Mouse (Mus musculus) liver, embryonic 14.5 days (tissue): Measurements from ENCODE around the gene Irf2bp2. TPM values are rescaled to one million over a fixed set of nuclear protein-coding genes. Genes with fewer than 3 reads are reported as not detected.

Experiments used
- ATAC-seq: fragments of 200-750 bp; cut with Nextera tagmentation; 2 replicates; pipeline ENCODE4 v1.8.0; 2017; ENCODE audit warnings: moderate number of reproducible peaks, mild to moderate bottlenecking, moderate library complexity; ENCODE audit not compliant: insufficient read depth
- DNase-seq, 3 experiments: peaks; one replicate each; pipeline ENCODE4 v3.0.0-alpha.2; 2012 to 2013; ENCODE audit warnings: low read depth in 3 of 3, low spot score in 3 of 3
- H3K27ac ChIP-seq: fragments of 300-500 bp; sonication (generic); 2 replicates; pipeline ENCODE4 v1.5.1; 2014; ENCODE audit warnings: moderate library complexity, mild to moderate bottlenecking, control low read depth, inconsistent platforms
- H3K27me3 ChIP-seq: fragments of 300-500 bp; sonication (generic); 2 replicates; pipeline ENCODE4 v1.6.1; 2014; ENCODE audit warnings: mild to moderate bottlenecking, low read length, moderate library complexity; ENCODE audit not compliant: control insufficient read depth, insufficient read depth
- H3K36me3 ChIP-seq: fragments of 300-500 bp; sonication (generic); replicated peaks from 2 replicates; pipeline ENCODE4 v1.6.1; 2014; ENCODE audit warnings: low read depth; ENCODE audit not compliant: control insufficient read depth, insufficient read depth
- H3K4me1 ChIP-seq, 2 experiments: fragments of 200-500 bp in 1 of 2; fragments of 300-500 bp in 1 of 2; sonication (generic) in 1 of 2; replicated peaks; 2 replicates each; pipeline ENCODE4 v1.6.1; 2012 to 2014; ENCODE audit warnings: antibody characterized with exemption in 1 of 2, inconsistent platforms in 1 of 2, low read length in 1 of 2; ENCODE audit not compliant: control insufficient read depth in 2 of 2, insufficient read depth in 2 of 2
- H3K4me2 ChIP-seq: fragments of 300-500 bp; sonication (generic); 2 replicates; pipeline ENCODE4 v1.6.1; 2014; ENCODE audit warnings: low read depth, mild to moderate bottlenecking, control low read depth, moderate library complexity
- H3K4me3 ChIP-seq, 2 experiments: fragments of 200-500 bp in 1 of 2; fragments of 300-500 bp in 1 of 2; sonication (generic) in 1 of 2; 2 replicates each; pipeline ENCODE4 v1.5.1; 2012 to 2014; ENCODE audit warnings: low read depth in 2 of 2, low read length in 2 of 2, mild to moderate bottlenecking in 2 of 2, control low read depth in 1 of 2, inconsistent platforms in 1 of 2, moderate library complexity in 1 of 2; ENCODE audit not compliant: insufficient read depth in 1 of 2
- H3K9ac ChIP-seq: fragments of 300-500 bp; sonication (generic); replicated peaks from 2 replicates; pipeline ENCODE4 v1.6.1; 2014; ENCODE audit warnings: mild to moderate bottlenecking, control low read depth, moderate library complexity
- H3K9me3 ChIP-seq: fragments of 300-500 bp; sonication (generic); 2 replicates; pipeline ENCODE4 v1.6.1; 2016; ENCODE audit warnings: low read length, mixed read lengths; ENCODE audit not compliant: control insufficient read depth
- CTCF ChIP-seq: IDR thresholded peaks from 2 replicates; pipeline ENCODE4 v1.5.1; 2016; ENCODE audit warnings: antibody characterized with exemption, low read depth, control low read depth
- EP300 ChIP-seq: IDR thresholded peaks from 2 replicates; pipeline ENCODE4 v1.6.1; 2016; ENCODE audit warnings: antibody characterized with exemption, low read depth
- WGBS: fragments of 180-500 bp; shearing (Covaris S2); extraction: QIAGEN DNeasy Blood & Tissue Kit; methylation state at CpG from one replicate; pipeline ENCODE4 v1.1.7; 2014; ENCODE audit not compliant: insufficient replicate concordance; 5-methylcytosine and 5-hydroxymethylcytosine counted together
- polyA plus RNA-seq, 2 experiments: library from polyadenylated mRNA; depleted of rRNA in 1 of 2; stranded (reverse) in 1 of 2; unstranded in 1 of 2; fragments of >200 nt; fragmentation: Nextera tagmentation in 1 of 2; extraction: Ambion mirVana in 1 of 2; gene quantifications; 2 replicates each; pipeline versions ENCODE4 v1.2.1 to v1.2.3; 2012 to 2014

Irf2bp2 gene
- polyA plus RNA-seq, 2 experiments = 2.8 to 10.9 TPM

DNA sequence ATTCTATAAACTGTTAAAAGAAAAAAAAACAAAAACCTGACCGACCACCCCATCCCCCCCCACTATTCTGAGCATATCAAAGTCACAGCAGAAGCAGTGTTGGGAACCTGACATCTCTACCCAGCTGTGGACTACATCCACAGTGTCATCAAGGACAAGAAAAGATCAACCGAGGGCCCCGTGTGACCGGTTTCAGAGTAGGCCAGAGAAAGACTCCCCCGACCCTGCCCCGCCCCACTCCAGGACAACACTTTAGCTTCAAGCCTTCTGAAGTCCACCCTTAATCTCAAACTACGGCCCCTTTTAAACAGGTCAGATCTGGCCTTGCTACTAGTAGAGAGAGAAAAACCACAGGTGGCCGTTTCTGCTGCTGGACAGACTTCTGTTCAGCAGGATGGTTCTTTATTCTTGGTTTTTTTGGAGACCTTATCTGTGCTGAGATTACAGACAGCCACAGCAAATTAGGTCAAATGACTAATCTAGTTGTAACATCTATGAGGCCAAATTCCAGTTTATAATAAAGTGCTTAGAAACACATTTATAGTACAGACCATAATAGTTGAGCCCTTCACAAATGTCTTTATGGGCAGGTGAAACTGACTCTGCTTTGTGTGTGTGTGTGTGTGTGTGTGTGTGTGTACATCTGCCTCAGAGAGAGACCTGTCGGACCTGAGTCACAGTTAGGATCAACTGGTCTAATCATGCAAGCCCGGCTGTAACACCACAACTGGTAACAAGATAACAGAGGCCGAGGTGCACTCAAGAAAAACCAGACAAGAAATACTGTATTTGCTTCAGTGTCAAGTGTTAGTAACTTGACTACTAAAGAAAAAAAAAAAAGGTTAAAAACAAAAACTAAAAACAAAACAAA, 4.9 kb downstream of the Irf2bp2 start:
- peaks cover 14 to 31% of the 10 kb centered on the region in 2 experiments for H3K4me1 ChIP-seq
- peak; percentile 46 for ATAC-seq
- peak; percentile 75 to 79 (median 76) for DNase-seq
- H3K27me3 ChIP-seq = no peaks in the 10 kb centered on the region
- peak overlapping the region; percentile 85 for H3K27ac ChIP-seq
- 2% methylated on average over 11 of the region's 11 CpGs for WGBS
- H3K9ac ChIP-seq = peak overlapping the region; percentile 64
- no peaks in the 10 kb centered on the region; the same call in 1 of the 2 replicates for H3K36me3 ChIP-seq
- TF ChIP-seq CTCF = no peak
- TF ChIP-seq EP300 = peak; percentile 86
- no peaks in the 10 kb centered on the region for H3K9me3 ChIP-seq
- peak overlapping the region; percentile 56 to 75 for H3K4me3 ChIP-seq
- H3K4me2 ChIP-seq = peak overlapping the region; percentile 89

DNA sequence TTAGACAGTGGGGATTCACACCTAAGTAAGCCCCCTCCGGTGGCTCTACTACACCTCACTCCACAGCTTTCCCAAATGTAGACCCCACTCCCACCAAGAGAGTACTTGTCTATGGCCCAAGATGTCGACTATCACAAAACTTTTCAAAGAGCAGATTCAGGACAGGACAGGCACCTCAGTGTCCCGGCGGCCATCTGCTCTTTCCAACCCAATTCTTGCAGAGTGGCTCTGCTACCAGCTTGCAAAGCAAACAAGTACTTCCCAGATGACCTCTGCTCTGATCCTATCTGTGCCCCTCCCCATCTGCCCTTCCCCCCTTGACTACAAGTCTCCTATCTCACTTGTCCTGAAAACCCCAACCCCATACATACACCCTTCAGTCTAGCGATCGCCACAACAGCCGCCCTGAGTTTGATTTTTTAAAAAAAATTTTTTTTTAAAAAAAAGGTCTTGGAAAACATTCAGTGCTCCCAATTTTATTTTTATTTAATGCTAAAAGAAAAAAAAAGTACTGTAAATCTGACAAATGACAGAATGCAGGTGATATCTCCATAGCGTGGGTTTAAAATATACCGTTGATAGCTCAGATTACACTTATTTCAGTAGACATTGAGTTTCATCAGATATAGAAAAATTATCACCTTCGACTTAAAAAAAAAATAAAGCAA, 5.8 kb downstream of the Irf2bp2 start:
- no peak for DNase-seq
- no peaks in the 10 kb centered on the region for H3K9me3 ChIP-seq
- no peak for ATAC-seq
- TF ChIP-seq EP300 (0 out of 2 replicates have a peak, but pooled peaks have one; percentile 12), CTCF (no peak)
- H3K9ac ChIP-seq = peak overlapping the region; percentile 15
- H3K4me1 ChIP-seq = peaks cover 14 to 38% of the 10 kb centered on the region in 2 experiments
- H3K36me3 ChIP-seq = no peaks in the 10 kb centered on the region; the same call in 1 of the 2 replicates
- H3K4me3 ChIP-seq = peak overlapping the region; percentile 38 to 75
- H3K27ac ChIP-seq = peak overlapping the region; percentile 38
- H3K4me2 ChIP-seq = peak overlapping the region; percentile 89
- H3K27me3 ChIP-seq = no peaks in the 10 kb centered on the region
- 23% methylated on average over 10 of the region's 10 CpGs for WGBS

DNA sequence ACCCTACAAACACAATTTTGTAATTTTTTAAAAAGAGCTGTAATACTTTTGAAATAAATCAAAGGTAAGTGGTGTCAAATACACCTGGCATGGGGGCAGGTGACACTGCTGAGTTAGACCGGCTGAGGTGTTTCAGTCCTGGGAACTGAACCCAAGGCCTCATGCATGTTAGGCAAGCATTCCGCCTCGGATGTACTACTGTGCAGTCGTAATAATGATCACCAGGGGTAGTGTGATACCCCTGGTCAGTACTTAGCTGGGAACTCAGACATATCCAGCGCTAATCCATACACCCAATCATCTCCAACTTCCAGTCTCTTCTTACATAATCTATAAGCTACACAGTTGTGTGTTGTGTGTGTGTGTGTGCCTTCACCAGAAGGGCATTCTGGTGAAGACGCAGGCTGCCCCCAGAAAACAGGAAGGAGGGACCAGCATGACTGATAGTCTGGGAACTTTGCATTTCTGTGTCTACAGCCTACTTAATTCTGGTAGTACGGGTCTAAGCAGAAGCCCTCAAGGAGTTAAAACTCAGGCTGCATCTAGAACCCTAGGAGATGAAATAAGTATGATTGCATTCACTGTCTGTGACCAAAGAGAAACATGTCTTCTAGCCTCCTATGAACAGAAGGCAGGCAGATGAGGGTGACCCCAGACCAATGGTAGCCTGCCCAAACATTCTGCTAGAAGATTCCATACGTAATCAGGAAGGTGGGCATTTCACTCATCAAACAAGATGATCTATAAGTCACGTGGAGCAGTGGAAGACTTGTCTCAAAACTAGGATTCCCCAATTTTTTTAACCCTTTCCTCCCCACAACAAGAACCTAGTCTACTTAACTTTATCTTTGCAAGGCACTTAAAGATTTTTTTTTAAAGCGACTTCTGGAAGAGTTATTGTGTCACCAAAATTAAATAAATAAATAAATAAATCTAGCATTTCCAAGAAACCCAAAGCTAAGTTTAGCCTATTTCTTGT, 6.9 kb downstream of the Irf2bp2 start:
- Histone ChIP-seq H3K4me2 (peak overlapping the region; percentile 89), H3K36me3 (no peaks in the 10 kb centered on the region; the same call in 1 of the 2 replicates), H3K4me3 (no peak overlapping the region), H3K27me3 (no peaks in the 10 kb centered on the region), H3K4me1 (peaks cover 17 to 41% of the 10 kb centered on the region in 2 experiments), H3K27ac (0 out of 2 replicates have a peak overlapping the region, but pooled peaks have one; percentile 9), H3K9me3 (no peaks in the 10 kb centered on the region), H3K9ac (no peak overlapping the region)
- DNase-seq = no peak
- TF ChIP-seq CTCF (0 out of 2 replicates have a peak, but pooled peaks have one; percentile 6), EP300 (no peak)
- no peak for ATAC-seq
- WGBS = 61% methylated on average over 10 of the region's 10 CpGs

GRCm38 (mm10) chr8:126586101-126586500, 7.7 kb downstream of the Irf2bp2 start:
- no peak for ATAC-seq
- 70% methylated on average over 2 of the region's 2 CpGs for WGBS
- H3K9me3 ChIP-seq = no peaks in the 10 kb centered on the region
- no peak overlapping the region; the same call in 1 of the 2 replicates for H3K4me2 ChIP-seq
- no peak for DNase-seq
- no peaks in the 10 kb centered on the region; the same call in 1 of the 2 replicates for H3K36me3 ChIP-seq
- no peak overlapping the region for H3K4me3 ChIP-seq
- H3K27me3 ChIP-seq = no peaks in the 10 kb centered on the region
- TF ChIP-seq EP300 (no peak), CTCF (no peak)
- H3K4me1 ChIP-seq = peaks cover 17 to 41% of the 10 kb centered on the region in 2 experiments
- no peak overlapping the region; the same call in 1 of the 2 replicates for H3K27ac ChIP-seq
- no peak overlapping the region for H3K9ac ChIP-seq
